Mouse (Mus musculus) ovary, postnatal 14 days (tissue): ENCODE measurements around the gene Prpf31.
A peak's percentile ranks its signal among the peaks of the same experiment; 100 is the strongest.
"Not testable (repeated sequence)": the region's sequence is repeated elsewhere in the genome, so short reads cannot be mapped to it uniquely, and the experiment has no call there.

ENCODE experiments used
- DNase-seq: peaks from one replicate; pipeline ENCODE4 v3.0.0; 2022; ENCODE audit warnings: low spot score

Prpf31 gene

DNA sequence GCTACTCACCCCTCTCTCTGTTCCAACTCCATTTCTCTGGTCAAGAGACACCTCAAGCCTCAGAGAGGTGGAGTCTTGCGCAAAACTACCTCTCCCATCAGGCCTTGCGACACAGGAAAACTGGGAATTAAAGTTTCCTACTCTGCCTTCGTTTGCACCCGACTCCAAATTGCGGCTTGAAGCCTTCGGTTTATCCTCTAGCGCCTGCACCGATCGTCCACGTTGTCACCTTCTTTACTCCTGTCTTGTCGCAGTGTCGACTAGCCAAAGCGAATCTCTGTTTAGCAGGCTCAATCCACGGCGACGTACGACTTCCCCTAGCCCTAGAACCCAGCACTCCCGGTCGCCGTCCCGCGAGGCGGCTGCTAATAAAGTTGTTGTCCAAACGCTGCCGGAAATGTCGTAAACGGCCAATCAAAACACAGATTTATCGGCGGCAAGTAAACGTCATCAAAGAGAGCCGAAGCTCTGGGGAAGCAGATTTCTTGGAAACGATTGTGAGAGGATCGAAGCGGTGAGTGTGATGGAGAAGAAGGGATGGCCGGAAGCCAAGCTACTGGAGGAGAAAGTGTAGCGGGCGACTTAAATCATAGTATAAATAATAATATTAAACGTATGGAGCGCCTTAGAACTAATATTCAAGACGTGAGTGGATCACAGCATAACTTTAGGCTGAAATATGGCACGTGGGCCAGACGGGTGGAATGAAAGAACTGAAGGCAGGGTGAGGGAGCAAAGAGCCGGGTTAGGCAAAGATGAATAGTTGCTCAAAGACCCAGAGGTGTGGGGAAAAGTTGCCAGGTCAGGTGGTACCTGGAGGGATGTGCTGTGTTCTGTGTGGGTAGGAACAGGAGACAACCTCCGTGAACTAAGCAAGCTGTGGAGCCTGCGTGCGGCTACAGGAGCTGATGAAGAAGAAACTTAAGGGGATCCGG lies at the start of gene Prpf31, which contains the start of gene Tfpt:
Gene Prpf31 (plus strand): TSS at position 443 of the 935 bp plus-strand sequence.
Gene Tfpt (minus strand): TSS at position 387 of the 935 bp plus-strand sequence.
- peak; percentile 87 for DNase-seq

DNA sequence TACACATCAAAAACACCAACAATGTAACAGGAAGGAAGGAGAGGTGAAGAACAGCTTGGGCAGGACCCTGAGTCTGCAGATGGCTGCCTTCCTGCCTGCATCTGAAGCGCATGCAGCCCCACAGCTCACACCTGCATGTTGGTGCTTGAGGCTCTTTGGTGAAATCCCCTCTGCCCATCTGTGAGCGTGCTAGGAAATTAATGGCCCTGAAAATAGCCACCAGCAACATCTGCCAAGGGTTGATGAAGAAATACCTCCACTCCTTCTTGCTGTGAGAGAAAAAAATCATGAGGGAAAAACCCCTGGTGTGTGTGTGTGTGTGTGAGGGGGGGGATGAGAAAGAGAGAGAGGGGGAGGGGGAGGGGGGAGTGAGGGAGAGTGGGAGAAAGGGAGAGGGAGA lies 49.8 kb upstream of the Prpf31 start:
- DNase-seq = no peak

DNA sequence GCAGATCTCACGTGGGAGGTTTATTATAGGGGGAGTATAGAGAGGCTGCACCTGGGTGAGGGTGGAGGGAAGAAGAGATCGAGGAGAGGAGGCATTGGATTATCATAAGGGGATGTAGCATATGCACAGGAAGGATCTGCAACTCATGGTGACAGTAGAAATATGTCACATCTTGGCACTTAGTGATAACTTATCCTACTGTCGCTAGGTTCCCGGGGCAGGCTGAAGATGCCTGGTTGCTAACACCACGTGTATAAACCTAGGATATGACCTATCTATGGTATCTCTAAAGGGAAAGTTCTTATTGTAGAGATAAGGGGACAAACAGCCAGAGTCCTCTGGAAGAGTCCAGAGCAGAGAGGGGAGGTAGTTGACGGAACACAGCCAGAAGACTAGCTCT lies 44.0 kb upstream of the Prpf31 start:
- DNase-seq = no peak

DNA sequence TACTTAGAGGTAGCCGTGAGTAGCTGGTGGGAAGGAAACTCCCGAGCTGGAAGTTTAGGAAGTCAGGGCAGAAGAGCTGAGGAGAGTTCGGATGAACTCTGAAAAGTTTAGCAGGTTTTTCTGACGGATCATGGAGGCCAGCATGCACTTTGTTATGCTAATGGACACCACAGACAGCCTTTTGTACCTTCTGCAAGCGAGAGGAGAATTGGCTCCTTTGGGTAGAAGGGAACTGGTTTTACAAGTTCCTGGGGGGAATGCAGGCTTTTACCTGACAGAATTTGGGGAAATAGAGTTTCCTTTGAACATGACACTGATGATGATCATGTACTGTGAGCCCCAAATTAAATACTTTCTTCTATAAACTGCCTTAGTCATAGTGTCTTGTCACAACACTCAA lies 43.5 kb upstream of the Prpf31 start:
- no peak for DNase-seq

DNA sequence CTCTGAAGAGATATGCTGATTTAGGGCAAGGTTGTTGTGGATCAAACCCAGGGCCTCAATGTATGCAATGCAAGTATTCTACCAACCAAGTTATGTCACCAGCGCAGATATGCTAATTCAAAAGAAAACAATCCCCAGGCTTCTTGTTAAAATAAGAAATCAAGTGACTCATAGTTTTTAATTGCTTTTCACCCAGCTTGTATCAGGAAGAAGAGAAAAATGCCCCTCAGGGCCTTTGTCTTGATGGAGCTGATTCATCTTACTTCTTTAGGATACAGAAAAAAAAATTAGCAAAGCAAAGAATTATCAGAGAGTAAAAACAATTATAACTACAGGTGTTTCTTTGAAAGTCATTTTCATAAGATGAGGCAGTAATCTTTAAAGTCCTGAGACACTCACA lies 42.5 kb upstream of the Prpf31 start:
- no peak for DNase-seq

DNA sequence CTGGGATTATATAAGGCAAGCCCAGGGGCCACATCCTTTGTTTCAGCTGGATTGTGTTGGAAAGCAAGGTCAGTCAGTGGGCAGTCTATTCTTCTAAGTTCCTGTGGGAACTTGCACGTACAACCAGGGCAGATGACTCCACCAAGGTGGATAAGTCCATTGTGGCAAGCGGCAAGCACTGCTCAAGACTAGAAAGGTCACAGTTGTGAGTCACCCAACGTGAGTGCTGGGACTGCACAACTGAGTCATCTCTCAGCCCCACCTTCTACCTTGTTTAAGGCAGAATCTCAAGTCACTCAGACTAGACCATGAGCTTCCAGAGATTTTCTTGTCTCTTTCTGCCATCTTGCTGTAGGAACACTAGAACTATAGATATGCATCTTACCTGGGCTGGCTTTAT lies 39.2 kb upstream of the Prpf31 start:
- DNase-seq = no peak

DNA sequence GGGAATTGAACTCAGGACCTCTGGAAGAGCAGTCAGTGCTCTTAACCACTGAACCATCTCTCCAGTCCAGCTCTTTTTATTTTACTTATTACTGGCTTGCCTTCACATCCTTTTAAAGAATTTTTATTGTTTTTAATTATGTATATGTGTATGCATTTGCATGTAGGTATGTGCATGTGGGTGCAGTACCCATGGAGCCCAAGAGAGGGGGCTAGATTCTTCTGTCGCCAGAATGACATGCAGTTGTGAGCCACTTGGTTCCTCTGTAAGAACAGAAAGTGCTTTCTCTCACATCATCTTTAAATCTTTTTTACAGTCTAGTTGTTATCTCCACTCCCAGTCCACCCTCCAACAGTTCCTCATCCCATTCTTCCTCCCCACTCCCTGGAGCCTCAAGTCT lies 38.3 kb upstream of the Prpf31 start:
- no peak for DNase-seq

DNA sequence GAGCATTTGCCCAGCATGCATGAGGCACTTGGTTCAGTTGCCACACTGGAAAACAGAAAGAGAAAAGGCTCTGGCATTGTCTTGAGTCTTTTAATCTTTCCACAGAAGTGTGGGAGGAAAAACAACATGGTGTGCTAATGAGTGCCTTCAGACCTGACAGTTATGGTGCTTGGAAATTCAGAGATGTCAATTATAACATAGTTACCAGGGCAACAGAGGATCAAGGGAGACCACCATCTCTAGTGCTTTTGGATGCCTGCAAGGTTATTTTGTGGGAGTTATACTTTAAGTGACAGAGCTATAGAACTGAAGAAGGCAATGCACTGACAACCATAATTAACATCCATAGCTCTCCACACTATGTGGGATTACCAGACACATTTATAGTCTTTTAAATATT lies 35.9 kb upstream of the Prpf31 start:
- no peak for DNase-seq

DNA sequence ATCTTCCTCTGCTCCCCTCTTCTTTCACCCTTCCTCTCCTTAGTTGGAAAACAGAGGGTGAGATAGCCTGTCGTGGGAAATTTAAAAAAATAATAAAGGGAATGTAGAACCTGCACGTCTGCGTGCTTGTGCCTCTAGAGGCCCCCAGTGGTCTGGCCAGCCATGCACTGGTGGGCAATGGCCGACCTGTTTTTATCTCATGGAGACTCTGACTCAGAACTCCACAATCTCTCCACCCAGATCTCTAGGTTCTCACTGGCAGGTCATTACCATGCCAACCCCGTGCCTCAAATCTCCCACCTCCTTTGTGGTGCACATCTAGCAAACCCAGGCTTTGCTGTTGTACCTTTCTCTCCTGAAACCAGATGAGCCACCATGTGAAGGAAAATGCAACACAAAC lies 35.1 kb upstream of the Prpf31 start:
- no peak for DNase-seq

DNA sequence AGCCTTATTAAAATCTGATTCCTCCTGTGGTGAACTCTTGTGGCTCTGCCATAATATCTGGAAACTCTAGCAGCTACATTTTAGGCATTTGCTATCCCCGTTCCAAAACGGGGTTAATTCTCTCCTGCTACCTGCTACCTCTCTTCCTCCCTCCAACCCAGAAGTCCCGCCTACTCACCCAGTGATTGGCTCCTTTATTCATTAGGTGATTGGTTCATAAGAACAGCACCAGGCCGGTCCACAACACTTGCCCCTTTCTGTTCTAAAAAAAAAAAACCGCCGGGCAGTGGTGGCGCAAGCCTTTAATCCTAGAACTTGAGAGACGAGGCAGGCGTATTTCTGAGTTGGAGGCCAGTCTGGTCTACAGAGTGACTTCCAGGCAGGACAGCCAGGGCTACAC lies 34.6 kb upstream of the Prpf31 start:
- DNase-seq = no peak

DNA sequence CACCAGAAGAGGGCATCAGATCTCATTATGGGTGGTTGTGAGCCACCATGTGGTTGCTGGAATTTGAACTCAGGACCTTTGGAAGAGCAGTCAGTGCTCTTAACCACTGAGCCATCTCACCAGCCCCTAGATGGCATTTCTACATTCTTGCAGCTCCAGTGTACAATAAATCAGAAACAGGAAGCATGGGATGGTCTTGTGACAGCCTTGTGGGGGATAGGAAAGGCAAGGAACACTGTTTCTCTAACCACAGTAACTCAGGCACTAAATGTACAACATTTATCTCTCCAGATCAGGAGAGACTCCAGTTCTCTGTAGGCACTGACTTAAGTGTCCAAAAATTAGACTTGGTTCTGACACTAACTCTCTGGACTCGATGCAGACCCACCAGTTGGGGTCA lies 32.0 kb upstream of the Prpf31 start:
- DNase-seq = not testable (repeated sequence)

DNA sequence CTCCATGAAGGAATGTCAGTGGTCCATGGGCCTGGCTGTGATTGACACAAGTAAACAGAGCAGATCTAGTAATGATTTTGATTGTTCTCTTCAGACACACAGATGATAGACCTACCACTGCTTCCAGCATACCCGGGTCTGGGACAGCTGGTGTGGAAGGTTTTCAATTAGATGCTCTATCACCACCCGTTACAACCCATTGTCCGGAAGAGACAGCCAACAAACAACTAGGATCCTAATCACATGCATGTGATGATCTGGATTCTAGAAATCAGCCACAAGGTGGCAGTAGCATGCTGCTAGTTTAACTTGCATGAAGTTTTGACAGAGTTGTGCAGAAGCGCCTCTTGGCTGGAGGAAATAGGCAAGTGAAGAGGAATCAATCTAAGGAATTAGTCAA lies 28.7 kb upstream of the Prpf31 start:
- peak; percentile 62 for DNase-seq

DNA sequence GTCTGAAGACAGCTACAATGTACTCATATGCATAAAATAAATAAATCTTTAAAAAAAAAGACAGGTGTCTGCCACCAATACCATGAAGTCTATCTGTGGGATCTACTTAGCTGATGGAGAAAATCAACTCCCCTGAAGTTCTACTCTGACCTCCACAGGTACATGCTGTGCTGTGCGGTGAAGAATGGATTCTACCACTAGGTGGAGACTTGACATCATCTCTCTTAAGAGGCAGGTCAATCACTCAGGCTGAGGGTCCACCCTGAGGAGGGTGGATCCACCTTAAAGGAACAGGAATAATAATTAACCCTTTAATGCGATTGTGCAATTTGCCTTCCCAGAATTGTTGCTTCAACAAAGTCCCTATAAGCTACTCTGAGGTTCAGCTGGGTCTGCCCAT lies 23.0 kb upstream of the Prpf31 start:
- DNase-seq = no peak

DNA sequence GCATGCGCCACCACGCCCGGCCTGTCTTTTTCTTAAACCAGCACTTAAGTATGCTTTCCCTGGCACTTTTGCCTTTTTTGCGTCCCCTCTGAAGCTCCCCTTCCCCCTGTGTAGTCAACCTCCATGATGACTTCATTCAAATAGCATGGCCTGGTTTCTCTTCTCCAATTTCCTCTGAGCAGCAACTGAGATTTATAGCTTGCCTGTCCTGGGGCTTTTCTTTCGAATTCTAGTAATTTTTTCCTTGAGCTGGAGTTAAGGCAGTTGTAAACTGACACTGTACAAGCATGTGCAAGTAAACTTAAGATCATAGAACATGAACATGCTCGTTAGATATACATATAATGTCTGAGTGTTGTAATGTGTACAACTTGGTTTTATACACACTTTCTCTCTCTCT lies 22.4 kb upstream of the Prpf31 start:
- no peak for DNase-seq

DNA sequence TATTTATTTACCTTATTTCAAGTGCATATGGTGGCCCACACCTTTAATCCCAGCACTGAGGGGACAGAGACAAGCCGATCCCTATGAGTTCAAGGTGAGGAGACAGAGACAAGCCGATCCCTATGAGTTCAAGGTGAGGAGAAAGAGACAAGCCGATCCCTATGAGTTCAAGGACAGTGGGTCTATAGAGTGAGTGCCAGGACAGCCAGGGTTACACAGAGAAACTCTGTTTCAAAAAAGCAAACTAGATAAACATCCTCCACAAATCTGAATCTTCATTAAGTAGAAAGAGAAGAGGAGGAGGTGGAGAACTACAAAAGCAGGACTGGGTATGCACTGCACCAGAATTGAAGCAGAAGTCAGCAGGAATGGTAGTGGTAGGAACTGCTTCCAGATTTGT lies 21.1 kb upstream of the Prpf31 start:
- DNase-seq = no peak

DNA sequence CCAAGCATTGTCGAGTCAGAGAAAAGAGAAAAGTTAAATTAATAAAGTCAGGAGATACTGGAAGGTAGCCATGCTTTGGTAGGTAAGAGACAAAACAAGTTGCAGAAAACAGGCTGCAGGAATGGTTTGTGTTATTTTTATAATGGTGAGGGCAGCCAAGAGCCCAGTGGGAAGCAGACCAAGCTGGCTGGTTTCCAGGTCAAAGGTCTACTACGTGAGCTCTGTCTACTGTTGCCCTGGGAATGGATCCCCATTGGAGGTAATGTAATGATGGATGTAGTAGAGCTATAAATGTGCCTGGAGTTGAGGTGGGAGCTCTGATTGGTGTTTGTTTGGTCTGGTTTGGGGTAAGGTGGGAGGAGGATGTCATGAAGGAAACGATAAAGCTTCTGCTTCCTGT lies 20.7 kb upstream of the Prpf31 start:
- DNase-seq = peak; percentile 52

DNA sequence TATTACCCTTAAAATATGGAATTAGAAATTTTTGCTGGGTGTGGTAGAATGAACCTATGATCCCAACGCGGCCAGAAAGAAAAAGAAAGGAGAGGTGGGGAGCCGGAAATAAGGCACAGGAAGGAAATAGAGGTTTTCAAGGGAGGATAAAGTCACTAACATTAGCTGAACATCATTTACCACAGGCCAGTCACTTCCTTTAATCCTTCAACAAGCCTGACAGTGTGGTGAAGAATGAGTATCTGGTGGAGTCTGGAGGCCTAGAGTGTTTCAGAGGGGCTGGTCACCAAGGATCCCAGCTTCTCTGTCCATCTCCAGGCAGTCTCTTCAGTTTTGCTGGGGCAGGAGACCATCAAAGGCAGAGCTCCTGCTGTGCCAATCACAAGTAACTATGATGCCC lies 19.3 kb upstream of the Prpf31 start:
- no peak for DNase-seq

DNA sequence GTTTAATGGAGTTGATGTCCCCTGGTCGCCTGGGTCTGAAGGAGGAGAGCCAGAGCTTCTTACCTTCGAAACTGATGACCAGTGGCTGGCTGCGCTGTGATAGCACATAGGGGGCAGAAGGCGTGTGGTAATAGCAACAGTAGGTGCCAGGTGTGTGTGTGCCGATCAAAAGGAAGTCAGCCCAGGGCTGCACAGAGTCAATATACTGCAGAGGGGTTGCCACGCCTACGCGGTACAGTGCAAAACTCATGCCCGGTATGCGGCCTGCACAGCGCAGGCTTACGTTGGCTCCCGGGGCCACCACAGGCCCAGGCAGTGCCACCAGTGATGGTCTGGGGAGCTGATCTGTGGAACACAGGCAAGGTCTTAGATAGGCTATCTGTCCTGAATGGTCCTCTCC lies 18.8 kb upstream of the Prpf31 start:
- no peak for DNase-seq

DNA sequence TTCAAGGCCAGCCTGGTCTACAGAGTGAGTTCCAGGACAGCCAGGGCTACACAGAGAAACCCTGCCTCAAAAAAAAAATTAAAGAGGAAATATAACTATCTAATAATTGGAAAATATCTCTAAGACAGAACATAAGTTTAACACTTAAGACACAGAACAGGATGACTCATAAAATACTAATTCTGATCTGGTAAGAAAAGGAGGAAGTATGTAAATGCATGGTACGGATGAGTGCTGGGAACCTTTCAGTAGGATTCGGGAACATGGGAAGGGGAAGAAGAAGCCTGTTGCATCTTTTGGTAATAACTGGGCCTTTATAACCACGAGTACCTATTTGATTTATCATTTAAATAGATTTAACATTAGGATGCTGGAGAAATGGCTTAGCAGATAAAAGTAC lies 15.8 kb upstream of the Prpf31 start:
- no peak for DNase-seq

DNA sequence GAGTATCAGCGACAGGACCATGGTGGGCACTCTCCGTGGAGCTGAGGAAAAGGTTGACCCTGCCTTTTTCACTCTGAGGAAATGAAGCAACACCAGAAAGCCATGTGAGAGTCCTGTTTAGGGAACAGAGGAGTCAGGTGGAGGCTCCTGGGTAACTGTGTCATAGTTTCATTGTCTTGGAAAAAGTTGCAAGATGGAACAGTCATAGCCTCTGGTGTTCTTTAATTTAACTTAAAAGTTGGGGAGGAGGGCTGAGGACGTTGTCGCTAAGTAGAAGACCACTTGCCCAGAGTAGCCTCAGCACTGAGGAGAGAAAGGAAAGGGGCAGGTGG lies 13.8 kb upstream of the Prpf31 start, which contains the start of gene Oscar:
Gene Oscar (minus strand): TSS at position 101 of the 332 bp plus-strand sequence.
- DNase-seq = no peak

DNA sequence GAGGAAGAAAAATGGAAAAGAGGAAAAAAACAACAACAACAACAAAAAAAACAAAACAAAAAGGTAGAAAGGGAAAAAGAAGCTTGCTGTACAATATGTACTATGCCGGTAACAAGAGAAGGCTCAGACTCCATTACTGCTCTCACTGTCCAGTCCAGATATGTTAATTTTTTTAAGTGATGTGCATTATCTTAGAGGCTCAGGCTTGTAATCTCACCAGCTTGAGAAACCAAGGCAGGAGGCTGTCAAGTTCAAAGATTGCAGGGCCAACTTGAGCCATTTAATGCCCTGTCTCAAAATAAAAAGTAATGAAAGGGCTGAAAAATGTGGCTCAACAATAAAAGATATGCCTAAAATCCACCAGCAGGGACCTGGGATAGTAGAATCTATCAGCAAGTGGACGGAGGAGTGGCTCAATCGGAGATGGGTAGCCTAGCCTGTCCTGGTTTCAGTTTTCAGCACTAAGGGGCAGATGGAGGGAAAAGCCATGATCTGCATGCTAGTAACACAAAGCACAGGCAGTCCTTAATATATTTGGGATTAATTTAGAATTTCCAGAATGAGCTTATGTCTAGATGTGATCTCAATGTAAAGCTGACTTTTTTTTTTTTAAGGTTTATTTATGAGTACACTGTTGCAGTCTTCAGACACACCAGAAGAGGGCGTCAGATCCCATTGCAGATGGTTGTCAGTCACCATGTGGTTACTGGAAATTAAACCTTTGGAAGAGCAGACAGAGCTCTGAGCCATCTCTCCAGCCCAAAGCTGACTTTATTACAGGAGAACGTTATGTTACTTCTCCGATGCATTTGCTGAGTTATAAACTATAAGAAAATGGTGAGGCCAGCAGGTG lies 13.2 kb upstream of the Prpf31 start:
- no peak for DNase-seq

DNA sequence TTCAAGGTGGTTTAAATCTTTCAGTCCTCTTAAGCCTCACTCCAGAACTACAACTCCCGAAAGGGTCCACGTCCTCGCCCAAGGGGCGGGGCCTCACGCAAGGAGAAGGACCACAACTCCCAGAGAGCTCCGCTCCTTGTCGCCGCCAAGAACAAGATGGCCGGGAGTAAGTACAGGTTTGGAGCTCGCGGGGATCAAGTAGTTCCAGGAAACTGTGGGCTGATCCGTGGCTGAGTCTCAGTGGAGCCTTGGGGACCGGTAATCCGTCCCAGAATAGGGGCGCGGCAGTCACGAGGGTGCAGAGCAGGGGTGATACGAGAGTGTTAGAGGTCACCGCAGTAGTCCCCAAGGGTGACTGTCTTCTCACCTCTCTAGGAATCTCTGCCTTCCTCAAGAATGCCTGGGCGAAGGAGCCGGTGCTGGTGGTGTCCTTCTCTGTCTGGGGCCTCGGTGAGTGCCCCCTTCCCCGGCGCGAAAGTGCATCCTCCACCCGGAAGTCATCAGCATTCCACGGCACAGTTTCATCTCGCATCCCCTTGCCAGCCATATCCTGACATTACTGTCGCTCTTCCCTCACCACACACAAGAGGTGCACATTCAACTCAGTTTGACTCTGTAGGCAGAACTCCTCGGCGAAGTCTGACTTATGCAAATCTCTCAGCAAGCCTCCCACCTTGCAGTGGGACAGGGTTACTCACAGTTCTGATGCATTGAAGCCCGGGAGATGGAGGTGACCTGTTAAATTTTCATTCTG lies 12.4 kb upstream of the Prpf31 start, which contains the start of gene Ndufa3:
Gene Ndufa3 (plus strand): TSS at position 132 of the 754 bp plus-strand sequence.
- peak; percentile 74 for DNase-seq
